Mouse (Mus musculus) adrenal gland, adult 2 months (tissue): ENCODE measurements around the gene Unc79. TPM values are rescaled to one million over a fixed set of nuclear protein-coding genes. Genes with fewer than 3 reads are reported as not detected.

Experiments used
- DNase-seq: peaks from one replicate; pipeline ENCODE4 v3.0.0; 2021
- polyA plus RNA-seq: library from polyadenylated mRNA; depleted of rRNA; stranded (reverse); fragments of >200 nt; gene quantifications from 2 replicates; pipeline ENCODE4 v1.2.3, GENCODE M21; 2012
- total RNA-seq, 2 experiments: library from RNA; stranded (reverse); gene quantifications; 2 replicates each; pipeline ENCODE4 v1.2.3; 2021

Gene Unc79
- total and polyA plus RNA-seq, 3 experiments = 1.5 to 8.1 (median 4.4) TPM

- no peak for DNase-seq
Measured at GRCm38 (mm10) chr12:103128914-103129313, 180.3 kb downstream of the Unc79 start.

- DNase-seq = peak; percentile 18
Measured at GRCm38 (mm10) chr12:103129395-103130248, 181.0 kb downstream of the Unc79 start.

GRCm38 (mm10) chr12:103131419-103131818 lies 182.8 kb downstream of the Unc79 start:
- no peak for DNase-seq

GRCm38 (mm10) chr12:103142550-103143010 lies 193.9 kb downstream of the Unc79 start:
- peak; percentile 30 for DNase-seq

GRCm38 (mm10) chr12:103143798-103144565 lies 195.3 kb downstream of the Unc79 start:
- peak; percentile 42 for DNase-seq

- DNase-seq = no peak
Measured at GRCm38 (mm10) chr12:103150247-103150646, 201.6 kb downstream of the Unc79 start.

GRCm38 (mm10) chr12:103154927-103155326 lies 206.3 kb downstream of the Unc79 start:
- DNase-seq = no peak

- DNase-seq = no peak
Measured at GRCm38 (mm10) chr12:103155406-103155805, 206.7 kb downstream of the Unc79 start.

GRCm38 (mm10) chr12:103157129-103157910 lies 208.7 kb downstream of the Unc79 start:
- no peak for DNase-seq

GRCm38 (mm10) chr12:103159016-103159415 lies 210.4 kb downstream of the Unc79 start:
- no peak for DNase-seq

GRCm38 (mm10) chr12:103160721-103161120 lies 212.1 kb downstream of the Unc79 start:
- no peak for DNase-seq

- DNase-seq = no peak
Measured at GRCm38 (mm10) chr12:103163596-103163995, 214.9 kb downstream of the Unc79 start.

- DNase-seq = no peak
Measured at GRCm38 (mm10) chr12:103164101-103165030, 215.7 kb downstream of the Unc79 start.

GRCm38 (mm10) chr12:103168892-103169291 lies 220.2 kb downstream of the Unc79 start:
- no peak for DNase-seq

GRCm38 (mm10) chr12:103183057-103183456 lies 234.4 kb downstream of the Unc79 start:
- no peak for DNase-seq

GRCm38 (mm10) chr12:103187020-103187419 lies 238.4 kb downstream of the Unc79 start:
- DNase-seq = no peak

- no peak for DNase-seq
Measured at GRCm38 (mm10) chr12:103188223-103188622, 239.6 kb downstream of the Unc79 start.

- DNase-seq = no peak
Measured at GRCm38 (mm10) chr12:103189771-103190170, 241.1 kb downstream of the Unc79 start.

GRCm38 (mm10) chr12:103192996-103193395 lies 244.3 kb downstream of the Unc79 start:
- DNase-seq = no peak

GRCm38 (mm10) chr12:103202592-103203544 lies 254.2 kb downstream of the Unc79 start:
- peak; percentile 64 for DNase-seq
